Mouse (Mus musculus) limb, embryonic 15.5 days (tissue): ENCODE results near the gene Pml. TPM values are rescaled to one million over a fixed set of nuclear protein-coding genes. Genes with fewer than 3 reads are reported as not detected.
A peak's percentile ranks its signal among the peaks of the same experiment; 100 is the strongest.

Experiments
- ATAC-seq: fragments of 200-750 bp; cut with Nextera tagmentation; 2 replicates; pipeline ENCODE4 v1.8.0; 2017; ENCODE audit warnings: low read depth, moderate TSS enrichment; ENCODE audit not compliant: insufficient number of reproducible peaks, low FRiP score, low TSS enrichment
- H3K27ac ChIP-seq: fragments of 300-500 bp; sonication (generic); 2 replicates; pipeline ENCODE4 v1.5.1; 2015; ENCODE audit warnings: moderate library complexity, mild to moderate bottlenecking, inconsistent platforms
- H3K27me3 ChIP-seq: fragments of 300-500 bp; sonication (generic); 2 replicates; pipeline ENCODE4 v1.6.1; 2015; ENCODE audit warnings: inconsistent platforms
- H3K36me3 ChIP-seq: fragments of 300-500 bp; sonication (generic); 2 replicates; pipeline ENCODE4 v1.6.1; 2015; ENCODE audit warnings: inconsistent platforms
- H3K4me1 ChIP-seq: fragments of 300-500 bp; sonication (generic); 2 replicates; pipeline ENCODE4 v1.6.1; 2015; ENCODE audit warnings: inconsistent platforms
- H3K4me2 ChIP-seq: fragments of 300-500 bp; sonication (generic); 2 replicates; pipeline ENCODE4 v1.6.1; 2015; ENCODE audit warnings: mild to moderate bottlenecking, inconsistent platforms
- H3K4me3 ChIP-seq: fragments of 300-500 bp; sonication (generic); 2 replicates; pipeline ENCODE4 v1.5.1; 2015; ENCODE audit warnings: mild to moderate bottlenecking, inconsistent platforms
- H3K9ac ChIP-seq: fragments of 300-500 bp; sonication (generic); 2 replicates; pipeline ENCODE4 v1.6.1; 2015; ENCODE audit warnings: inconsistent platforms
- H3K9me3 ChIP-seq: fragments of 300-500 bp; sonication (generic); 2 replicates; pipeline ENCODE4 v1.6.1; 2016; ENCODE audit warnings: inconsistent platforms
- WGBS: fragments of 180-500 bp; shearing (Covaris S2); methylation state at CpG from one replicate; pipeline ENCODE4 v1.1.7; 2015; 5-methylcytosine and 5-hydroxymethylcytosine counted together
- polyA plus RNA-seq: library from polyadenylated mRNA; unstranded; fragments of >200 nt; fragmentation: Nextera tagmentation; extraction: Ambion mirVana; gene quantifications from 2 replicates; pipeline ENCODE4 v1.2.1, GENCODE M21; 2015

Gene Pml
- polyA plus RNA-seq, 1 experiment from 2014 or later = 15.7 TPM

- Histone ChIP-seq H3K4me3 (no peak overlapping the region), H3K9me3 (no peaks in the 10 kb centered on the region), H3K9ac (no peak overlapping the region), H3K36me3 (peaks cover 76% of the 10 kb centered on the region), H3K4me2 (no peak overlapping the region), H3K27ac (no peak overlapping the region), H3K4me1 (no peaks in the 10 kb centered on the region), H3K27me3 (no peaks in the 10 kb centered on the region)
- ATAC-seq = no peak
- 64% methylated on average over 9 of the region's 9 CpGs for WGBS
These were observed 23.4 kb downstream of the Pml start for GRCm38 (mm10) chr9:58225915-58226913.

GRCm38 (mm10) chr9:58224356-58224755 is 25.2 kb downstream of the Pml start:
- ATAC-seq = no peak
- Histone ChIP-seq H3K36me3 (peaks cover 68% of the 10 kb centered on the region), H3K4me1 (peaks cover 9% of the 10 kb centered on the region), H3K27me3 (no peaks in the 10 kb centered on the region), H3K9ac (no peak overlapping the region), H3K27ac (no peak overlapping the region), H3K9me3 (no peaks in the 10 kb centered on the region), H3K4me2 (no peak overlapping the region), H3K4me3 (no peak overlapping the region)
- WGBS = 86% methylated on average over 2 of the region's 2 CpGs

DNA sequence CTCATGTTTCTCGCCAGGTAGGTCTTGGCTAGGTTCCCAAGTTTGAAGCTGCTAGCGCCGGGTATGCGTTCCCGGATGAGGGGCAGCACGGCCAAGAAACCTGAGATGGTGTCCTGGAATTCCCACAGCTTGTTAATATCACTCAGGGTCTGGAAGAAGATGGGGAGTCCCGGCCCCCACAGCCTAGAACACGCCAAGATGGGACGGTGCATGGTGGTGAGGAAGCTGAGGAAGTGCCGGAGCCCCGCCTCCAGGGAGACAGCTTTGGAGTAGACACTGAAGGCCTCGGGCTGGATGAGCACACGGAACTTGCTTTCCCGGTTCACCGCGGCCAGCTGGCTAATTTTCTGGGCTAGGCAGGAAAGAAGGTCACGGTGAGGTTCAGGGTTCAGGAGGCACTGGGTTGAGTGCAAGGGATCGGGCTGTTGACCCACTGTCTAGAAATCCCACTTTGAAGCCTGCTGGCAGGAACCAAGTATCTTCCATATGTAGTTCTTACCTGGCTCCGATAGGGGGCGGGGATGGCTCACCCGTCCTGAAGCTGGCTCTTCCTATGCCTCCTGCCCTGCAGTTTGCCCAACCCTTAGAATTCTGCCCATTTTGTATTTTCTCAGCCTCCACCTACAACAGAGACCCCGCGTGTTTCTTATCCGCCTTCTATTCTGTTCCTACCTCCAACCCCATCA is 29.2 kb downstream of the Pml start:
- Histone ChIP-seq H3K4me2 (no peak overlapping the region), H3K9me3 (no peaks in the 10 kb centered on the region), H3K27ac (no peak overlapping the region), H3K36me3 (peaks cover 40% of the 10 kb centered on the region), H3K4me3 (no peak overlapping the region), H3K27me3 (no peaks in the 10 kb centered on the region), H3K9ac (no peak overlapping the region), H3K4me1 (peaks cover 9% of the 10 kb centered on the region)
- WGBS = 53% methylated on average over 24 of the region's 24 CpGs
- 0 out of 2 replicates have a peak, but pooled peaks have one; percentile 32 for ATAC-seq

- no peak overlapping the region for H3K4me3 ChIP-seq
- WGBS = 95% methylated on average over 3 of the region's 3 CpGs
- H3K9ac ChIP-seq = no peak overlapping the region
- H3K36me3 ChIP-seq = peaks cover 30% of the 10 kb centered on the region
- ATAC-seq = no peak
- H3K27me3 ChIP-seq = no peaks in the 10 kb centered on the region
- H3K4me2 ChIP-seq = no peak overlapping the region
- no peak overlapping the region for H3K27ac ChIP-seq
- no peaks in the 10 kb centered on the region for H3K9me3 ChIP-seq
- peaks cover 20% of the 10 kb centered on the region for H3K4me1 ChIP-seq
These were observed 31.0 kb downstream of the Pml start for GRCm38 (mm10) chr9:58218539-58218938.

- Histone ChIP-seq H3K27ac (no peak overlapping the region), H3K36me3 (peaks cover 10% of the 10 kb centered on the region), H3K27me3 (no peaks in the 10 kb centered on the region; the same call in 1 of the 2 replicates), H3K4me1 (peaks cover 20% of the 10 kb centered on the region), H3K9ac (no peak overlapping the region), H3K9me3 (no peaks in the 10 kb centered on the region), H3K4me3 (no peak overlapping the region), H3K4me2 (no peak overlapping the region)
- 55% methylated on average over 6 of the region's 6 CpGs for WGBS
- no peak for ATAC-seq
These were observed 33.2 kb downstream of the Pml start for GRCm38 (mm10) chr9:58216402-58216801.

DNA sequence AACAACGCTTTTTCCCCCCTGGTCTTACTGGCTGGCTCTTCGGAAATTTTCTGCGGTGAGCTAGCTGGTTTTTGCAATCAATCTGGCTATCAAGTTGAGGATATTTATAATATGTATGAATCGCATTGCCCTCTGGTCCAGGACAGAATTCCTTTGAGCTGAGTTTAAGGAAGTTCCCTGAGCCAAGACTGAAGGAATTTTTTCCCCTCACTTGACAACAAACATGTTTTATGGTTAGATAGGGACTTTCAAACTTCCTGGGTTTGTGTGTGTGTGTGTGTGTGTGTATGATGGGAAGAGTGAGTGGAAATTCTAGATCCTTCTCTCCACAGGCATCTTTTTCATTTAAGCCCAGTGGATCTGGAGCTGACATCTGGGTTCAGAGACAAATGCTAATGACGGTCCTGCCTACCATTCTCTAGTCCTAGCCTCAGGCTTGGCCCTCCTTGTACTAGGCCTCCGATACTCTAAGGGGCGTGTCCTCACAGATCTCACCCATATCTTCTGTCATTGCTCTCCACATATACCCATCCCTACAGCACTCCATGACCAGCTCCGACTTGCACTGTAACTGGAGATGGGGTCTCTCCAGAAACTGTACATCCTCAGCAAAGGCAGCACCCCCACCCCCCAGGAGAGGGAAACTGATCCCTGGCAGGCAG is 34.9 kb downstream of the Pml start:
- Histone ChIP-seq H3K27ac (no peak overlapping the region; the same call in 1 of the 2 replicates), H3K36me3 (peaks cover 2% of the 10 kb centered on the region; the same call in 1 of the 2 replicates), H3K27me3 (no peaks in the 10 kb centered on the region; the same call in 1 of the 2 replicates)

GRCm38 (mm10) chr9:58213865-58214264 is 35.7 kb downstream of the Pml start:
- H3K36me3 ChIP-seq = no peaks in the 10 kb centered on the region
- no peak overlapping the region for H3K27ac ChIP-seq
- H3K27me3 ChIP-seq = no peaks in the 10 kb centered on the region; the same call in 1 of the 2 replicates
- no peak overlapping the region for H3K4me2 ChIP-seq
- WGBS = 18% methylated on average over 5 of the region's 5 CpGs
- H3K4me3 ChIP-seq = no peak overlapping the region
- H3K9me3 ChIP-seq = no peaks in the 10 kb centered on the region
- no peak overlapping the region for H3K9ac ChIP-seq
- ATAC-seq = no peak
- H3K4me1 ChIP-seq = peaks cover 11% of the 10 kb centered on the region; the same call in 1 of the 2 replicates

More for the DNA sequence above, 34.9 kb downstream of the Pml start:
- whole genome bisulfite sequencing = 35% methylated on average over 8 of the region's 8 CpGs
- Histone ChIP-seq H3K4me3 (no peak overlapping the region), H3K4me1 (peaks cover 12% of the 10 kb centered on the region; the same call in 1 of the 2 replicates), H3K9ac (no peak overlapping the region), H3K4me2 (no peak overlapping the region), H3K9me3 (no peaks in the 10 kb centered on the region)
- no peak for ATAC-seq

DNA sequence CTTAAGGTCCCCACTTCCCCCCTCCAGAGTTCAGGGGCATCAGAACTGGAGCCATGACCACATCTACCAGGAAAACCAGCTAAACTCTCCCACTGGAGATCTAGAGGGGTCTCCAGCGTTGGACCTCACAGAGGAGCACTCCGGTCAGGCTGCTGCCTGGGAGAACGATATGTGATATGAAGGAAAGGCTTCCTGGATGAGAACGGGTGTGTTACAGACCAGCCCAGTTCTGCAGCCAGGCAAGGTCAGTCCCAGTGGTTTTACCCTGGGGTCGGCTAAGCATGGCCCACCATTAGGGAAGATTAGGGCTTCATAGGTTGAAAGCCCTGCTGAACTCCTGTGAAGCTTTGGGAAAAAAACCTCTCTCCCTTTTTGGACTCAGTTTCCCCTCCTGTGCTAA is 36.2 kb downstream of the Pml start:
- no peaks in the 10 kb centered on the region; the same call in 1 of the 2 replicates for H3K27me3 ChIP-seq
- H3K4me1 ChIP-seq = peaks cover 11% of the 10 kb centered on the region; the same call in 1 of the 2 replicates
- H3K4me3 ChIP-seq = no peak overlapping the region
- no peak overlapping the region for H3K4me2 ChIP-seq
- no peaks in the 10 kb centered on the region for H3K9me3 ChIP-seq
- H3K36me3 ChIP-seq = no peaks in the 10 kb centered on the region
- no peak overlapping the region for H3K9ac ChIP-seq
- no peak for ATAC-seq
- WGBS = 64% methylated on average over 5 of the region's 5 CpGs
- H3K27ac ChIP-seq = no peak overlapping the region

DNA sequence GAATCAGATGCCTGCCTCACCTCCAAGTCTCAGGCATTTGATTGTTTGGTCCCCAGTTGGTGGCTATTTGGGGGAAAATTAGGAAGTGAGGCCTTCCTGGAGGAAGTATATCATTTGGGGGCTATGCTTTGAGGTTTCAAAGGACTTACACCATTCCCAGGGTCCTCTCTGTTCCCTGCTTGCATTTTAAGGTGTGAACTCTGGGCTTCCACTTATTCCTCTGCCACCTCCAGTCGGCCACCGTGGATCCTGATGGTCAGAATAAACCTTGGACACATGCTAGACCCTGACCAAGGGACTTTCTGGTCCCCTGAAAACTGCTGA is 39.3 kb downstream of the Pml start:
- Histone ChIP-seq H3K36me3 (no peaks in the 10 kb centered on the region), H3K4me3 (no peak overlapping the region), H3K27me3 (peaks cover 8% of the 10 kb centered on the region; the same call in 1 of the 2 replicates), H3K27ac (no peak overlapping the region), H3K4me2 (no peak overlapping the region), H3K9me3 (no peaks in the 10 kb centered on the region), H3K4me1 (peaks cover 11% of the 10 kb centered on the region; the same call in 1 of the 2 replicates), H3K9ac (no peak overlapping the region)
- 56% methylated on average over 2 of the region's 2 CpGs for WGBS
- ATAC-seq = no peak

DNA sequence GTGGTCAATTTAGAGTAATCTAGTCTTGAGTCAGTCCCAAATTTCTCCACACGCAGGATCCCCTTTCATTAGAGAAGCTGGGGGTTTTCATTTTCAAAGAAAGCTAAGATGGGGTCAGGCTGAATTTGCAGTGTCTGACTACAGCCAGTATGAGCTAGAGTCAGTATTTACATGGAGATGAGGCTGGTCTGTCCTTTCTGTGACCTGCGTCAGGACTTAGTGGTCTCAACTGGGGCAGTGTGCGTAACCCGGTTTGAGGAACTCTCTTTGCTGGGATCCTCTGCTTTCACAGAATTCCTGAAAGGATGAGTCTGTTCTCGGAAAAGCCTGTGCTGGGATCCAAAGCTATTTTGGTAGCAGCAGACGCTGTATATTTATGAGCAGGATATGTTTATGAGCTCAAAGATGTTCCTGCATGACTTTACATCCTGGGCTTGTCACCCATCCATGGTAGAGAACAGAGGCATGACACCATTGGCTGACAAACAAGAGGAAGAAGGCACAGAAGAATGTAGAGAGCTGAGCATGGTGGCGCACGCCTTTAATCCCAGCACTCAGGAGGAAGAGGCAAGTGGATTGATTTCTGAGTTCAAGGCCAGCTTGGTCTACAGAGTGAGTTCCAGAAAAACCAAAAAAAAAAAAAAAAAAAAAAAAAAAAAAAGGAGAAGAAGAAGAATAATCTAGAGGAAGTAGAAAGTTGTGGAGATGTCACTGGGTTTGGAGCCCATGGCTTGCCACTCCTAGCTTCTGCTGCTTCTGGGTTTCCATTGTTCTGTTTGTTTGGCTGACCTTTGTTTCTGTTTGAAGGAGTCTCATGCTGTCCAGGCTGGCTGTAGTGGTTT is 39.9 kb downstream of the Pml start:
- Histone ChIP-seq H3K27ac (no peak overlapping the region), H3K4me2 (no peak overlapping the region), H3K9ac (no peak overlapping the region), H3K9me3 (no peaks in the 10 kb centered on the region), H3K4me3 (no peak overlapping the region), H3K36me3 (no peaks in the 10 kb centered on the region), H3K4me1 (peaks cover 7% of the 10 kb centered on the region; the same call in 1 of the 2 replicates), H3K27me3 (peaks cover 8% of the 10 kb centered on the region; the same call in 1 of the 2 replicates)
- 71% methylated on average over 8 of the region's 8 CpGs for WGBS
- no peak for ATAC-seq

DNA sequence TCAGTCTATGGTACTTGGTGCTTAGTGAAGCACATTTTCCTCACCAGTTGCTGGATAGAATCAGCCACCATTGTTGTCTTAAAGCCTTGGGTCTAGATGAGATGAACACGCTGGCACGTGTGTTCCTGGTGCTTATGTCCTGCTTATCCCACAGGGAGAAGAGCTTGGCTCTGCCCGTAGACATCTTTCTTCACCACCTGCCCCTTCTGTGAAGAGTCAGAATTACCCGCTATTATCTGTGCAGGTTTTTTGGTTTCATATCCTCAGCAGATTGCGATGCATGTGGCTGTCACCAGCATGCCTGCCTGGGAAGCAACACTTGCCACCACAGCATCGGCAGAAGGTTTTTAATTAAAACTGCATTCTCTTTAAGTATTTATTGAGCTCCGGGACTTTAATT is 43.6 kb downstream of the Pml start:
- no peaks in the 10 kb centered on the region for H3K36me3 ChIP-seq
- no peak overlapping the region for H3K4me2 ChIP-seq
- H3K27me3 ChIP-seq = peaks cover 37% of the 10 kb centered on the region
- H3K4me3 ChIP-seq = no peak overlapping the region
- no peak overlapping the region for H3K9ac ChIP-seq
- H3K4me1 ChIP-seq = peaks cover 27% of the 10 kb centered on the region
- WGBS = 77% methylated on average over 7 of the region's 7 CpGs
- H3K27ac ChIP-seq = no peak overlapping the region
- ATAC-seq = no peak
- no peaks in the 10 kb centered on the region for H3K9me3 ChIP-seq
